ENCODE assay signal across 8 mouse cellular contexts in the genomic region with DNA sequence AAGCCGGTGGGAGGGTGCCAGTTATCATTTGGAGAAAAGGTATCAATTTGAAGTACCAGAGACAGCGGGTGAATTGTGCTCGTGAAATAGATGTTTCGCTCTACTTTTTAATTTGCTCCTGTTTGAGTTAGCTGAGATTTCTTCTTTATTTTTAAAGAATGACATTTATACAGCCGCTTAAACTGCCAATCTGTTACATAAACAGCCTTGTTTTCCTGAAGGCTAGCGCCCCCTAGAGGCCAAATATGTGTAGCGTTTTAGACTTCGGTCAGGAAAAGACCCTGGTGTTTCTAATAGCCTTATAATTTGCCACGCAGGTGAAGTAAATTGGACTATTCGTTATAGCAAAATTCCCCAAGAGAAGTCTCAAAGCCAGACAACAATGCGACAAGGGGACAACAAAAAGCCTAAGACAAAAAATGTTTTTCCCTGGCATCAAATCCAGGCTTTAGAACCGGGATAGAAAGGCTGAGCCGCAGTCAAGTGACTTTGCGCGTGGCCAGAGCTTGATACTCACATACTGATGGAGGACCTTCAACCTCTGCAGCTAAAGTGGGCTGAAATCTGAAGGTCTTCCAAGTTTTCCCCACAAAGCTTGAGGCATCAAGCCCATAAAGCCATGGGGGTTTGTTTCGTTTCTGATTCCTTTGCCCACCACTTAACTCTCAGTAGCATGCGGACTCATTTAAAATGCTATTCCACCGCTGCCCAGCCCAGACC. TPM values are rescaled to one million over a fixed set of nuclear protein-coding genes. Genes with fewer than 3 reads are reported as not detected.
DNase-seq lines count a peak whose midpoint lies in the region; ATAC-seq lines count a peak whose summit lies in the region.

No protein-coding gene starts in this region.

- DNase-seq in midbrain, embryonic 14.5 days, result peak; percentile 91
- peak; percentile 87 for DNase-seq in adipocyte (ENCODE audit: low spot score)
- DNase-seq in cerebellum, postnatal 36 days, result peak; percentile 59 to 75
- peak; percentile 54 to 67 for DNase-seq in heart, postnatal 36 days
- DNase-seq in left cerebral cortex, adult 9 months (ENCODE audit: low spot score in 2 of 2), result peak; percentile 19 to 85
- peak; percentile 77 for DNase-seq in retina, postnatal 1 day

- H3K4me2 ChIP-seq in midbrain, embryonic 14.5 days (ENCODE audit: low read length), result no peak overlapping the region
- no peak overlapping the region for H3K4me2 ChIP-seq in midbrain, embryonic 15.5 days

- no peak for ATAC-seq in midbrain, embryonic 14.5 days (ENCODE audit: low FRiP score, low TSS enrichment)
- ATAC-seq in midbrain, embryonic 15.5 days (replicated peaks), result no peak
- ATAC-seq in erythroid progenitor cell, adult 5-6 weeks (replicated peaks; ENCODE audit: low FRiP score, poor library complexity, severe bottlenecking), result no peak

- WGBS in midbrain, embryonic 14.5 days, result 54% methylated on average over 18 of the region's 18 CpGs
- 54% methylated on average over 18 of the region's 18 CpGs for WGBS in midbrain, embryonic 15.5 days

- H3K27me3 ChIP-seq in midbrain, embryonic 14.5 days (ENCODE audit: control insufficient read depth, insufficient read depth, low read length), result 0 out of 2 replicates have a peak, but pooled peaks cover 3% of the 10 kb centered on the region
- H3K27me3 ChIP-seq in midbrain, embryonic 15.5 days (replicated peaks), result peaks cover 4% of the 10 kb centered on the region; the same call in 1 of the 2 replicates

- H3K27ac ChIP-seq in midbrain, embryonic 14.5 days (replicated peaks; ENCODE audit: low read depth, low read length), result no peak overlapping the region
- no peak overlapping the region for H3K27ac ChIP-seq in midbrain, embryonic 15.5 days

- intact Hi-C loops in heart, postnatal 36 days (cut with DNase I), result loop anchor here (1.0 to 5.0 kb wide), 3 partner anchors 179 to 1279 kb away; no protein-coding TSS in a partner anchor

- no peaks in the 10 kb centered on the region for H3K9me3 ChIP-seq in midbrain, embryonic 14.5 days (ENCODE audit: control insufficient read depth, low read length)
- no peaks in the 10 kb centered on the region for H3K9me3 ChIP-seq in midbrain, embryonic 15.5 days

- H3K36me3 ChIP-seq in midbrain, embryonic 14.5 days (ENCODE audit: control insufficient read depth, insufficient read depth, low read length), result no peaks in the 10 kb centered on the region
- H3K36me3 ChIP-seq in midbrain, embryonic 15.5 days (replicated peaks), result no peaks in the 10 kb centered on the region

- H3K4me1 ChIP-seq in midbrain, embryonic 14.5 days (ENCODE audit: control insufficient read depth, insufficient read depth, low read length), result no peaks in the 10 kb centered on the region
- no peaks in the 10 kb centered on the region for H3K4me1 ChIP-seq in midbrain, embryonic 15.5 days

- H3K4me3 ChIP-seq in midbrain, embryonic 14.5 days (replicated peaks; ENCODE audit: low read depth, low read length), result no peak overlapping the region
- H3K4me3 ChIP-seq in midbrain, embryonic 15.5 days, result no peak overlapping the region

- H3K9ac ChIP-seq in midbrain, embryonic 14.5 days (replicated peaks; ENCODE audit: low read length), result no peak overlapping the region
- no peak overlapping the region for H3K9ac ChIP-seq in midbrain, embryonic 15.5 days

RNA-seq across cellular contexts. Expression of a gene that starts 46.4 kb away (rescaled TPM):
- polyA plus RNA-seq in midbrain, embryonic 14.5 days (2014; fragmentation: Nextera tagmentation; extraction: Ambion mirVana), result 4.1 and 4.4 TPM in 2 replicates
- polyA plus RNA-seq in midbrain, embryonic 15.5 days (2015; fragmentation: Nextera tagmentation; extraction: Ambion mirVana), result 3.3 and 4.6 TPM in 2 replicates
- 1 to 10 TPM; 1.6 to 1.9 TPM for total RNA-seq in heart, postnatal 36 days (2021)
- 2.2 and 6.3 TPM in 2 replicates for total RNA-seq in erythroid progenitor cell, adult 5-6 weeks (2015; ENCODE audit: low replicate concordance)
- 1.0 TPM in 1 of 2 replicates, not detected in the other for total RNA-seq in erythroid progenitor cell, adult 5-6 weeks (2017; ENCODE audit: low replicate concordance)
